Mouse (Mus musculus) layer of hippocampus, adult 9-11 months (tissue): ENCODE measurements around the gene Kcnc1.

Experiments used
- DNase-seq: peaks from one replicate; pipeline ENCODE4 v3.0.0; 2022

The Kcnc1 gene

DNA sequence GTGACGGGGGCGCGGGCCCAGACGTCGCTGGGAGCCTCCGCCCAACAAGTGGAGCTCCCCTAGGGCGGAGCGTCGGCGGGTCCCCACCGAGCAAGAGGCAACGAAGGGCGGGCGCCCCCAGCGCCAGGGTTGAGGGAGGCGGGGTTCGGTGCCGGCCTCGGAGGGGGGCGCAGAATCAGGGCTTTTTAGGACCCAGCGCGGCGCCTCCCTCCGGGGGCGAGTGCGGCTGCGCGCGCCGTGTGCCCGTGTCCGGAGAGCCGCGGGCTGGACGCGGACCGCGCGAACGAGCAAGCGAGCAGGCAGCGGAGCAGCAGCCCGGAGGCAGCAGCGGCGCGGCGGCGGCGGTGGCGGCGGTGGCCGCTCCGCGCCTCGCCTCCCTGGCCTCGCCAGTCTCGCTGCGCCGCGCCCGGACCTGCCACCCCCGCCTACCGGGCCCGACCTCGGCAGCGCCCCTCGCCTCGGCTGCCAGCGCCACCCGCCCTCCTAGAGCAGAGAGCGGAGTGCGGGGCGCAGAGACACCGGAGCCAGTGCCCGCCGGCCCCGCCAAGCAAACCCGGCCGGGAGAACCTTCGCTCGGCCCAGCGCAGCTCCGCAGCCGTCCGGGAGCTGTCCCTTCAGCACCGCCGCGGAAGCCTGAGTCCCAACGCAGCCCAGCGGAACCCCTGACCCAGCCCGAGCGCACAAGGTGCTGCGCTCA lies at the start of gene Kcnc1:
TSS of gene Kcnc1 (plus strand) at position 267 of the 697 bp plus-strand sequence.
- peak; percentile 54 for DNase-seq

DNA sequence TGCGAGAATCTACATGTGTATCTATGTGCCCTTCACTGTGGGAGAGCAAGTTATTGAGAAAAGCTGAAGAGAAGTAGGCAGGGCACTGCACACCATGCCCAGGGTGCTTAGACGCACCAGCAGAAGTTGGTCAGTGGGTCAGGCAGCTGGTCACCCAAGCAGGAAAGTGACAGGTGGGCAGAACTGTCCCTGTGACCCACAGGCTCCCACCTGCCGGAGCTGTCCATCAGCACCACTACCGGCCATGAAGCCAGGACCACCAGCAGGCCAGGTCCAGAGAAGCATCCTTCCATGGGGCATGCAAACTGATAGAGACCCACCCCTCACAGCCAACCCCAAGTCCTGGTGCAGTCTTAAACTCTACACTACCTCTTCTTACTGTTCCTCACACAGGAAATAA lies 48.6 kb upstream of the Kcnc1 start:
- no peak for DNase-seq

DNA sequence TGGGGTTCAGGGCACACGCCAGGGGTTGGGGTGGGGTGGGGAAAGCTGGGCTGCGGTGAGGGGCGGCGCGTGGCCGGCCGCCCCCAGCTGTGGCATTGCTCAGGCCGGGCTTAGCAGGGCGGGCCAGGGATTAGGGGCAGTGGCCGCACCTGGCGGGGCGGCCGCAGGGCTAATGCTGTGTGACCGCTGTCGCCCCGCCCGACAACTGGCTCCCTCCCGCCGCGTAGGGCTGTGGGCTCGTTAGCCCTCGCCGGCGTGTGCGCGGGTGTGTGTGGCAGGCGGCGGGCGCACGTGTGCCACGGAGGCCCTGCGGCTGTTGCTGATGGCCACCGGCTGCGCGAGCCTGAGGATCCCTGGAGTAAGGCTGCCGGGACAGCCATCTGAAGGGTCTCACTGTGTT lies 47.5 kb upstream of the Kcnc1 start:
- no peak for DNase-seq

DNA sequence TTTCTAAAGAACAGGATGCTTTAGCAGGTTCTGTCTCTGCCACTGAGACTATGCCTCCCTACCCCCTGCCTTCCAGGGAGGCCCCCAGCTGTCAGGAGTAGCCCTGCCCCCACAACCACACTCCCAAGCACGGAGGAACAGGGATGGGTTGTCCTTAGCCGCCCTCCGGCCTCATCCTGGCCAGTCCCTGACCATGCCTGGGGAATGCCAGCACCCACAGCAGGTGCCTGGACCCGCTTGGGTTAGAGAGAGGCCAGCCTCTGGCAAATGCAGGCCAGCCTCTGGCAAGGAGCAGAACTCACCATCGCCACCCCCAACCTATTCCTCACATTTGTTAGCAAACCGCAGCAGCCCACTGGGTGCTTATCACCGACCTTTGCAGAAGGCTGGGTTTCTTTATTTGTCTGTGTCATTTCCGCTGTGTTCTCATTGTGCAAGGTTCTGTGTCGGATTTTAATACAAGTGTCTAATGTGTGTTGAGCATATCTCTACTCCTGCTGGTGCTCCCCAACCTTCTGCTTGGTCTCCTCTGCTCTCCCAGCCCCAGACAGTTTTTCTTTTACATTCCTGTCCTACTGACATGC lies 46.1 kb upstream of the Kcnc1 start:
- no peak for DNase-seq

DNA sequence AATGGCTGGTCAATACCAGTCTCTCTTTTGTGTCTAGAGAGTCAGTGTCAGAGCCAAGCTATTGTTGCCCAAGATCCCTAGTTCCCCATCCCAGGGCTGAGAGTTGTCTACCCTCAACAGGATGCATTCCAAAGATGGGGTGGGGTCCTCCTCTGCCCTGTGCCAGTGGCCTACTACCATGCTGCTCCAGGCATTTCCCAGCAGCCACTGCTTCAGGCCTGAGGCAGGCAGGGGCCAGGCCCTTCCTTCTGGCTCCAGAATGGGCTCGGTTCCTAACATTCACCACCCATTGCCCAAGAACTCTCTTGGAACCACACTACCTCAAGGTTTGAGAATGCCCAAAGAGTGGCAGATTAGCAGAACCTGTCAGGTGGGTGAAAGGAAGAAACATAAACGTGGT lies 43.5 kb upstream of the Kcnc1 start:
- no peak for DNase-seq

DNA sequence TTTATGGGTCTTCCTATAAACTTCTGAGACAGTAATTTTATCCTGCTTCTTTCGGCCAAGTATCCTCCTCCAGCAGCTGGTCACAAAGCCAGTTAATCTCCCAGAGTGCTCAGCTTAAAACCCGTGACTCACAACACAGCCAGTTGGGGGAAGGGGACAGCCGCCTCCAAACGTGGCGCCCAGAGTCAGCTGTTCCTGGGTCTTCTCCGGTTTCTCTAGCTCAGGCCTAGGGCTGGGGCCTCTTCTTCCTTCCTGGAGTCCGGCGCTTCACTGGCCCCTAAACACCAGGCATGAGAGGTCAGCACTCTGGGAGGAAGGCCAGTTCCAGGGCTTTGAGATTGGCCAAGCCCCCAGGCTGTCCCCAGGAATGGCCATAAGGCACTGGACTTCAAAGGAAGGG lies 43.1 kb upstream of the Kcnc1 start:
- no peak for DNase-seq

DNA sequence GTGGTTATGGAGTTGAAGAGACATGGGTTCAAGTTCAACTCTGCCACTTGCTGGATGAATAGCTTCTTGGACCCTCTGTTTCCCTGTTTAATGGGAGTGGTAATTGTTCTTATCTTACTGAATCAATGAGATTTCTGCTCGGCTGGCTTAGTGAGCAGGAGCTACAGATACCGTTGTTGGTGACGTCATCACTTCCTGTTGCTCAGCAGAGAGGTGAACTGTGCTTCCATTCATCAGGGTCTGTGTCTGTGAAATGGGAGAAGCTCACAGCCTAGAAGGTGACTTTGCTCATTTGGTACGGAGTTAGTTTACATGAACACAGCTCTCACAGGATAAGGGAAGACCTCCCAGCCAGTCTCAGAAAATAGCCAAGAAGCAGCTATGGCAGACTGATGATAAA lies 42.4 kb upstream of the Kcnc1 start:
- no peak for DNase-seq

DNA sequence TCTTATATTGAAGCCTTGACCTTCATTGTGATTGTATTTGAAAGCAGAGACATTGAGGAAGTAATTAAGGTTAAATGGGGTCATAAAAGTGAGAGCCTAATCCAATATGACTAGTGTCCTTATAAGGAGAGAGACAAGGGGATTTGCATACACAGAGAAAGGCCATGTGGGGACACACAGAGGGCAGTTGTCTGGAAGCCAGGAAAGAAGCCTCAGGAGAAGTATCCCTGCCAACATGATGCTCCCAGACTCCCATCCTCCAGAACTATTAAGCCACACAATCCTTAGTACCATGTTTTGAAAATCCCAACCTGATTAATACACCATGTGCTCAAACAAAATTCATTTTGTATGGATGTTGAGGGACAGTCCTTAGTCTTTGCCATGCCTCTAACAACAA lies 34.5 kb upstream of the Kcnc1 start:
- DNase-seq: no peak

DNA sequence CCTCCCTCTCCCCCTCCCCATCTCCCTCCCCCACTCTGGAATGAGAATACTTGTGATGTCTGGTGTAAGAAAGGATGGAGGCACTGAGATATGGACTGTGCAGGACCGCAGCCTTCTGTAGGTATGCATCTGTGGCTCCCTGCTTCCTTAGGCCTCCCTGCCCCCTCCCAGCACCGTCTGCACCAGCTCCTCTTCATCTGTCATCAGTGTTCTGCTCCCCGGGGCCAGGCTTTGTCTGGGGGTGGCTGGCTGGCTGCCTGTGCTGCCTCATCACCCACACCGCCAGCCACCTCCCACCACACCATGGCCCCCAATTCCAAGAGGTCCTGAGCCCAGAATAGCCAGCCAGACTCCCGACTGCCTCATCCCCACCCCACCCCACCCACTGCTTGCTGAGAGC lies 32.1 kb upstream of the Kcnc1 start:
- DNase-seq: peak; percentile 58

DNA sequence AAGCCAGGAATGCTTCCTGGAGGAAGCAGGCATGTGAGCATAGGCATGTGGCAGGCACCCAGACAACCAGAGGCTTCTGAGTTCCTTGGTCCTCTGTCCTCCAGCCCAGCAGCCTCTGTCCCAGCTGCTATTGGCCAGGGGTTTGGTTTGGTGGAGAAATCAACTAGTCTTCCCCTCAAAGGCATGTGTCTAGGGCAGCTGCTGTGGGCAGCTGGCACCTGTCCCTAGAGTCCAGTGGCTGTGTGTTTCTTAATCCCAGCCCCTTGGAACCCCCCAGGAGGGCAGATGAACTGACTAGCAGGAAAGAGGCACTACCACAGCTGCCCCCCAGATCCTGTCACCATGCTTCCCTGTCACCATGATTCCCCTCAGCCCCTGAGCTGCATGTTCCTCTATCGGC lies 30.5 kb upstream of the Kcnc1 start:
- DNase-seq: no peak

DNA sequence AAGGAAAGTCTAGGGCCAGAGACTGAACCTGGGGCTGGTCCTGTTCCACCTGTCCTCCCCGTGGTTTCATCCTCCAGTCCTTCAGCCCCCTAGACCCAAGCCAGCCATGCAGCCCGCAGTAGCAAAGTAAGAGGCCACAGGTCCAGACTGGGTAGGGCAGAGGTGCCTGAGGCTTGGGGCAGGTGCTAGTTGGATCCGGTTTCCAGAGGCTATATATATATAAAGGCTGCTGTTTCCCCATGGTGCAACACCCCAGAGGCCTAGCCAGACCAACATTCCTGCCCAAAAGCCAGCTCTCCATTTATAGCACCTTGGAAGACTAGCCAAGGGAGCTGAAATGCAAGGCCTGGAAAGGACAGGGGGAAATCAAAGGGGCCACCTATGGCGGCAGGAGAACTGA lies 25.2 kb upstream of the Kcnc1 start:
- DNase-seq: no peak

DNA sequence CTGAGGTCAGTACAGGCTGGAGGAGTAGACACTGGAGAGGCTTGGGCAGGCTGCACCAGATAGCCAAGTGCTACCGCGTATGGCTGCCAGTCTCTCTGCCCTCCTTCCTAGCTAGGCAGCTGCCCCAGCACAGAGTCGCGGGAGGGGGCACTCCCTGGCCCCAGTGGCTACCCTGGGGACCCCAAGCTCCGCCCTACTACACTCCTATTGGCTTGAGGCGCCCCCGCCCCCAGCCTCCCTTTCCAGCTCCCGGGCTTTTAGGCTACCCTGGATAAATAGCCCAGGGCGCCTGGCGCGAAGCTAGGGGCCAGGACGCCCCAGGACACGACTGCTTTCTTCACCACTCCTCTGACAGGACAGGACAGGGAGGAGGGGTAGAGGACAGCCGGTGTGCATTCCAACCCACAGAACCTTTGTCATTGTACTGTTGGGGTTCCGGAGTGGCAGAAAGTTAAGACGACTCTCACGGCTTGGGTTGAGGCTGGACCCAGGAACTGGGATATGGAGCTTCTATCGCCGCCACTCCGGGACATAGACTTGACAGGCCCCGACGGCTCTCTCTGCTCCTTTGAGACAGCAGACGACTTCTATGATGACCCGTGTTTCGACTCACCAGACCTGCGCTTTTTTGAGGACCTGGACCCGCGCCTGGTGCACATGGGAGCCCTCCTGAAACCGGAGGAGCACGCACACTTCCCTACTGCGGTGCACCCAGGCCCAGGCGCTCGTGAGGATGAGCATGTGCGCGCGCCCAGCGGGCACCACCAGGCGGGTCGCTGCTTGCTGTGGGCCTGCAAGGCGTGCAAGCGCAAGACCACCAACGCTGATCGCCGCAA lies 19.9 kb upstream of the Kcnc1 start, which contains the start of gene Myod1:
TSS of gene Myod1 (plus strand) at position 303 of the 836 bp plus-strand sequence.
- DNase-seq: no peak

DNA sequence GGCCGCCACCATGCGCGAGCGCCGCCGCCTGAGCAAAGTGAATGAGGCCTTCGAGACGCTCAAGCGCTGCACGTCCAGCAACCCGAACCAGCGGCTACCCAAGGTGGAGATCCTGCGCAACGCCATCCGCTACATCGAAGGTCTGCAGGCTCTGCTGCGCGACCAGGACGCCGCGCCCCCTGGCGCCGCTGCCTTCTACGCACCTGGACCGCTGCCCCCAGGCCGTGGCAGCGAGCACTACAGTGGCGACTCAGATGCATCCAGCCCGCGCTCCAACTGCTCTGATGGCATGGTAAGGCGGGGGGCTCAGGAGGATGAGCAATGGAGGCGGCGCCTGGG lies 19.3 kb upstream of the Kcnc1 start:
- no peak for DNase-seq

DNA sequence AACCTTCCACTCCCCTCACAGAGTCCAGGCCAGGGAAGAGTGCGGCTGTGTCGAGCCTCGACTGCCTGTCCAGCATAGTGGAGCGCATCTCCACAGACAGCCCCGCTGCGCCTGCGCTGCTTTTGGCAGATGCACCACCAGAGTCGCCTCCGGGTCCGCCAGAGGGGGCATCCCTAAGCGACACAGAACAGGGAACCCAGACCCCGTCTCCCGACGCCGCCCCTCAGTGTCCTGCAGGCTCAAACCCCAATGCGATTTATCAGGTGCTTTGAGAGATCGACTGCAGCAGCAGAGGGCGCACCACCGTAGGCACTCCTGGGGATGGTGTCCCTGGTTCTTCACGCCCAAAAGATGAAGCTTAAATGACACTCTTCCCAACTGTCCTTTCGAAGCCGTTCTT lies 18.2 kb upstream of the Kcnc1 start:
- DNase-seq: no peak

DNA sequence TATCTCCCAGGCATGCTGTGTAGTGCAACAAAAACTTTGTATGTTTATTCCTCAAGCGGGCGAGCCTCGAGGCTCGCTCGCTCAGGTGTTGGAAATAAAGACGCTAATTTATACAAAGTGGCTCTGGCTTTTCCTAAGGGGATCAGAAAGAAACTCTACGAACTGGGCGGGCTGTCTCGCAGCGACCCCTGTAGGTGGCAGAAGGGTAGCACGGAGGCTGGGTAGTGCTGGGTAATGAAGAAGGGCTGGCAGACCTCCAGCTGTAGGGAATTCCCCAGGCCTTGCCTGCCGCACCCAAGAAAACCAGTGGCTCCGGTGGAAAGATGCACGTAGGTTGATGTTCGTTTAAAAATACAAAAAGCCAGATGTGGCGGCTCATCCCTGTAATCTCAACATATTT lies 17.3 kb upstream of the Kcnc1 start:
- DNase-seq: peak; percentile 44

DNA sequence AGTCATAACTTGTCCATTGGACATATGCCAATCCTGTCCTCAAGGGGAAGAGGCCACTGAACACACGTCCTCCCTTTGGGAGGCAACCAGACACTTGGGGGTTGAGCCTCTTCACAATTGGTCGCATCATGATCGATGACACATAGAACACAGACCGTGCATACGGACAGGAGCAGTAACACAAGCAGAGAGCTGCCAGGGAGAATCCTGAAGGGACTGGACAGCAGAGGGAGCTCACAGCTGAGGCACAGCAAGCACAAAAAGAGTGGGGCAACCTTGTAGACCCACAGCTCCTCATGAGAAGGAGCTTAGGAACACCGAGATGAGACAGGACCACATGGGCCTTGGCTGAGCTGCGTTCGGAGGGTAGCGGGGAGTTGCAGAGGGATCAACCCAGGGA lies 15.7 kb upstream of the Kcnc1 start:
- DNase-seq: no peak

DNA sequence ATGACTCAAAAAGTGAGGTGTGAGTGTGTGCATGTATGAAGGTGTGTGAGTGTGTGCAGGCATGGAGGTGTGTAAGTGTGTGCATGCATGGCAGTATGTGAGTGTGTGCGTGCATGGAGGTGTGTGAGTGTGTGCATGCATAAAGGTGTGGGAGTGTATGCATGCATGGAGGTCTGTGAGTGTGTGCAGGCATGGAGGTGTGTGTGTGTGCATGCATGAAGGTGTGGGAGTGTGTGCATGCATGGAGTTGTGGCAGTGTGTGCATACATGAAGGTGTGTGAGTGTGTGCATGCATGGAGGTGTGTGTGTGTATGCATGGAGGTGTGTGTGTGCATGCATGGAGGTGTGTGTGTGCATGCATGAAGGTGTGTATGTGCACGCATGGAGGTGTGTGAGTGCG lies 8.9 kb upstream of the Kcnc1 start:
- no peak for DNase-seq

DNA sequence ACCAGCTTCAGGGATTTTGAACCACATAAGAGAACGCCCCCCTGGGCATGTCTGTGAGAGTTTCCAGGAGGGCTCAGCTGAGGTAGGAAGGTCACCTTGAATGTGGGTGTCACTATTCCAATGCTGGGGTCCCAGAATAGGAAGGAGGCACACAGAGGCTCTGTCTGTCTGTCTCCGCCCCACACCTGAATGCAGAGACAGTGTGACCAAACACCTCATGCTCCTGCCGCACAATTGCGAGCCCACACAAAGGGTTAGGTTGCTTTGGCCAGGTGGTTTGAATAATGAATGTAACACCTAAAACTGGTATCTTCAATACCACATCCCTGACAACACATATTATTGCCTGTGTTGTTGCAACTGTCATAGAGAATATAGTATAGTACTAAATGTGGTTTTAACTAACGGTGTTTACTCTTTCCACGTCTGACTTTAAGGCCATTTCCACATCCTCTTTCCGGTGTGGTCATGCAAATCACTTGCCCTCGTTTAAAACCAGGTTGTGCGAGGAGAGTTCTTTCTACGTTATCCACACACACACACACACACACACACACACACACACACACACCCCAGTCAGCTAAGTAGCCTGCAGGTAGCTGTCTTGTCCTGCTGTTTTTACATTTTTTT lies 6.7 kb upstream of the Kcnc1 start:
- DNase-seq: no peak

DNA sequence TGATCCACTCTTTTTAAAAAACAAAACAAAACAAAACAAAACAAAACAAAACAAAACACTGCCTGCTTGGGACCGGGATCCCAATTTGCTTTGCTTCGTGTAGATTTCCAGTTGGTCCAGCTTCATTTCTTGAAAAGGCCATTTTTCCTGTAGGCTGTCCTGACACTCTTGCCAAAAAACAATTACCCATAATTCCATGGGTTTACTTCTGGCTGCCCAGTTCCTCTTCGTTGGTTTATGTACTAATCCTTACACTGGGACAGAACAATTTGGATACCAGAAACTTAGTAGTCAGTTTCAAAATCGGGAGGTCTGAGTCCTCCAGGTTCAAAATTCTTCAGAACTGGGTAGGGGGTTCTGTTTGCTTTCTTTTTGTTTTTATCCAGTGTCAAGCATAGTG lies 6.1 kb upstream of the Kcnc1 start:
- no peak for DNase-seq

DNA sequence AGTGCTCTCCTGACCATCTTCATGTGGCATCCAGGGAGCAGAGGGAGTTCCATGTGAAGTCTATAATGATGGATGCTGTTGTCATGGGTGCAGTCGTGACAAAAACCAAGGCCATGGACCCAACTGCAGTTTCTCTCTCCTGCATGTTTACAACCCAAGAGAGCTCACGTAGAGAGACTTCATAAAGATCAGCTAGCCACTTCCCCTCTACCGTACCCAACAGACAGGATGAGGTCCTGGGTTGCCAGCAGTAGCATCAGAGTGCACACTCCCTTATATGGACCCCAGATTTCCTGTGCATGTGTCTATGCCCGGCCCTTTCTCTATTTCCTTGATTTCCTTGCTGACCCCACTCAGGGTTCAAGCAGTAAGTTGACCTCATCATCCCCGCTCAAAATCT lies 4.6 kb upstream of the Kcnc1 start:
- no peak for DNase-seq

DNA sequence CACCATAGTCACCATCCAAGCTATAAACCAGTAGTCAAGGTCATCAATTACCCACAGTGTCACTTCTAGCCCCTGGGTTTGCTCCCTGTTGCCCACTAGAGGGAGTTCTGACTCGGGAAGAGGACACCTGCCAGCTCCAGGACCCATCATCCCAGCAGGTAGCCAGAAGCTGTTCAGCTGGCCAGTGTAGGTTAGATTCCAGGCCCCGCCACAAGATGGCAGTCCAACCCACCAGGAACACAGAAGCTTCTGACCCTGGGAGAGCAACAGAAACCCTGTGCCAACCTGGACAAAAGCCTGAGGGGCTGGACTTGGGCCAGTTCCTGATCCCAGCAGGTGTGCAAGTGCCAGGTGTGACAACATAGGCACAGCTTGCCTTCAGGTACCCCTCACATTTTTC lies 3.2 kb upstream of the Kcnc1 start:
- peak; percentile 66 for DNase-seq

DNA sequence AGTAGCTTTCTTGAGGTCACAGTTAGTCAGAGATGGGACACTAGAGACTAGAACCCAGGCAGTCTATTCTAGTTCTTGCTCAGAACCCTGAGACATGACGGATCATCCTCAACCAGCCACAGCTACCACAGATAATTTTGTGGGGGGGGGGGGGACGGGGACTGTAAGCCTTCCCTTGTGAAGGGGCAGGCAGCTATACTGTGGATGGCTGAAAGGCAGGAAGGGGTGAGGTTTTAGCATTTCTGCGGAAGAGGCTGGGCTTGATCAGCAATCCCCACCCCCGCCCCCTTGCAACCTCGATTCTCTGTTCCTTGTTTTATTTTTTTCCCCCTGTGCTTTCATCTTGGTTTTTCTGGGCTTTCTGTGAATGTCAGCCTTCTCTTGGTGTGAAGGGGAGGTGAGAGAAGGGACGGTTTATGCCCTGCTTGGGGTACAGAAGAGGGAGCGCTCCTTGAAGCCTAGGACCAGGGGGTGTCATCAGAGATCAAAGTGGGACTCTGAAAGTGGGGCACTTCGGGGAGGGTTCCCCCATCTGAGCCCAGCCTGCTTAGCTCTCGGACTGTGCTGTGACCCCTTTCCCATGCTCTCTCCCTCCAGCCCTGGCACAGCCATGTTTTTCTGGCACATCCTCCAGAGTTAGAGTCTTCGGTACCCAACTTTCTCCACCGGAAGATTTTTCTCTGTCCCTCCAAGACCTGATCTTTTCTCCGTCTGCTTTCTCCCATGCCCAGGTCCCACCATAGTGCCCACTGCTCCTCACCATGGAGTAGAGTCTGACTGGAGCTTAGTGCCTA lies 2.4 kb upstream of the Kcnc1 start:
- no peak for DNase-seq

DNA sequence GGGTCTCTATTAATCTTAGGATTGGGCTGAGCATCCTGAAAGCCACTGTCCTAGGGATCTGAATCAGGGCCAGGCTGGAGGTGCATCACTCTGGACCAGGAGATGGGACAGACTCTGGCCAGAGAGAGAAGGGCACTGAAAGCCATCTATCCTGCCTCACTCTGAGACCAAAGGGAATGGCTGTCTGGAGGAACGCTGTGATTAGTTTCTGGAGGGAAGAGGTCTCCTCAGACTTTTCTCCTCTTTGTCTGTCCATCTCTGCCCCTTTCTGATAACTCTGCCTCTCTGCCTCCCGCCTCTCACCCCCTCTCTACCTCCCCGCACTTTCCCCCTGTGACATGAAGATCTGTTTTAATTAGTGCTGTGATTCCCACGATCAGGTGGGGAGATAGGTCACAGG lies 1.4 kb upstream of the Kcnc1 start:
- no peak for DNase-seq
